ENCODE assay signal across 8 mouse cellular contexts in the genomic region with DNA sequence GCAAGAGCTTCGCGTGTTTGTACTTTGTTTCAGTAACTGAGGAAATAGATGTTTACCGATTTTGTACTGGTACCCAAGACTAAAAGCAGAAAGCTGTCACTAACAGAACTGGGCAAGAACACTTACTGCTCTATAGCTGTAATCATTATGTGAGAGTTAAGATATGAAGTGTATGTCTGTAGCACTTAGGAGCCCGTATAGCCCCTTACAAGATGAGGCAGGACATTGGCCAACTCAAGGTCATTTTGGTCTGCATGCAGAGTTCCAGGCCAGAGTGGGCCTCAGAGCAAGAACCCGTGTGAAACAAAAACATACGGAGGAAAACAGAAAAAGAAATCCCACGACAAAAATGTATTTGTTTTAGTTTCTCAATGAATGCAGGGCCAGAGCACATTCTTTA. TPM values are rescaled to one million over a fixed set of nuclear protein-coding genes. Genes with fewer than 3 reads are reported as not detected.
DNase-seq lines count a peak whose midpoint lies in the region; ATAC-seq lines count a peak whose summit lies in the region.

No protein-coding gene starts in this region.

- no peak for ATAC-seq in heart, embryonic 15.5 days (replicated peaks; ENCODE audit: insufficient number of reproducible peaks, insufficient read depth, low FRiP score, low read depth)
- no peak for ATAC-seq in hindbrain, embryonic 11.5 days (ENCODE audit: low FRiP score)
- ATAC-seq in midbrain, embryonic 14.5 days (ENCODE audit: low FRiP score, low TSS enrichment): no peak

- peak overlapping the region; percentile 94; the same call in 1 of the 2 replicates for H3K9ac ChIP-seq in heart, embryonic 15.5 days
- no peak overlapping the region for H3K9ac ChIP-seq in hindbrain, embryonic 11.5 days (ENCODE audit: low read depth, low read length)
- no peak overlapping the region; the same call in none of the 2 replicates for H3K9ac ChIP-seq in midbrain, embryonic 14.5 days (replicated peaks; ENCODE audit: low read length)

- peak overlapping the region; percentile 88 for H3K4me3 ChIP-seq in heart, embryonic 15.5 days
- H3K4me3 ChIP-seq in hindbrain, embryonic 11.5 days (ENCODE audit: low read depth, low read length): peak overlapping the region; percentile 82
- peak overlapping the region; percentile 85 for H3K4me3 ChIP-seq in midbrain, embryonic 14.5 days (replicated peaks; ENCODE audit: low read depth, low read length)

- H3K27ac ChIP-seq in heart, embryonic 15.5 days: peak overlapping the region; percentile 98
- H3K27ac ChIP-seq in hindbrain, embryonic 11.5 days (ENCODE audit: low read depth, low read length): no peak overlapping the region
- peak overlapping the region; percentile 94; the same call in 1 of the 2 replicates for H3K27ac ChIP-seq in midbrain, embryonic 14.5 days (replicated peaks; ENCODE audit: low read depth, low read length)

- H3K4me2 ChIP-seq in heart, embryonic 15.5 days: peak overlapping the region; percentile 75
- H3K4me2 ChIP-seq in hindbrain, embryonic 11.5 days (replicated peaks; ENCODE audit: low read depth, low read length): peak overlapping the region; percentile 61
- H3K4me2 ChIP-seq in midbrain, embryonic 14.5 days (ENCODE audit: low read length): peak overlapping the region; percentile 89

- WGBS in heart, embryonic 15.5 days: 34% methylated on average over 7 of the region's 7 CpGs
- 48% methylated on average over 7 of the region's 7 CpGs for WGBS in hindbrain, embryonic 11.5 days
- 41% methylated on average over 7 of the region's 7 CpGs for WGBS in midbrain, embryonic 14.5 days

- DNase-seq in heart, adult 18-20 months: no peak
- DNase-seq in NIH3T3 (ENCODE audit: low read depth): peak; percentile 18
- DNase-seq in hindbrain, embryonic 11.5 days (ENCODE audit: low spot score): no peak
- DNase-seq in midbrain, embryonic 14.5 days: no peak
- DNase-seq in spleen, postnatal 14 days (ENCODE audit: low spot score in 2 of 2): no peak
- no peak for DNase-seq in layer of hippocampus, adult 9-10 months (ENCODE audit: low spot score)
- no peak for DNase-seq in urinary bladder, adult 18-20 months (ENCODE audit: low spot score in 2 of 2)

- peaks cover 23% of the 10 kb centered on the region for H3K4me1 ChIP-seq in heart, embryonic 15.5 days (replicated peaks)
- H3K4me1 ChIP-seq in hindbrain, embryonic 11.5 days (replicated peaks; ENCODE audit: control insufficient read depth, insufficient read depth, low read length): peaks cover 6% of the 10 kb centered on the region; the same call in 1 of the 2 replicates
- H3K4me1 ChIP-seq in midbrain, embryonic 14.5 days (ENCODE audit: control insufficient read depth, insufficient read depth, low read length): peaks cover 29% of the 10 kb centered on the region

- no peaks in the 10 kb centered on the region for H3K36me3 ChIP-seq in heart, embryonic 15.5 days
- no peaks in the 10 kb centered on the region for H3K36me3 ChIP-seq in hindbrain, embryonic 11.5 days (ENCODE audit: control insufficient read depth, insufficient read depth, low read length)
- H3K36me3 ChIP-seq in midbrain, embryonic 14.5 days (ENCODE audit: control insufficient read depth, insufficient read depth, low read length): no peaks in the 10 kb centered on the region; the same call in 1 of the 2 replicates

- H3K9me3 ChIP-seq in heart, embryonic 15.5 days (replicated peaks): no peaks in the 10 kb centered on the region
- H3K9me3 ChIP-seq in hindbrain, embryonic 11.5 days (ENCODE audit: control insufficient read depth, low read length): no peaks in the 10 kb centered on the region
- no peaks in the 10 kb centered on the region for H3K9me3 ChIP-seq in midbrain, embryonic 14.5 days (ENCODE audit: control insufficient read depth, low read length)

- no peaks in the 10 kb centered on the region for H3K27me3 ChIP-seq in heart, embryonic 15.5 days
- H3K27me3 ChIP-seq in hindbrain, embryonic 11.5 days (ENCODE audit: control insufficient read depth, insufficient read depth, low read length): no peaks in the 10 kb centered on the region
- H3K27me3 ChIP-seq in midbrain, embryonic 14.5 days (ENCODE audit: control insufficient read depth, insufficient read depth, low read length): no peaks in the 10 kb centered on the region

RNA-seq across cellular contexts. Expression of a gene that starts 0.8 kb away (rescaled TPM):
- 4.9 and 5.1 TPM in 2 replicates for polyA plus RNA-seq in heart, embryonic 15.5 days (2015; fragmentation: Nextera tagmentation; extraction: Ambion mirVana)
- total RNA-seq in heart, adult 18-20 months (2021): 1 to 10 TPM; 2.7 to 5.0 TPM
- polyA plus RNA-seq in hindbrain, embryonic 11.5 days (2014; fragmentation: Nextera tagmentation; extraction: Ambion mirVana): 10.5 and 13.1 TPM in 2 replicates
- 8.3 and 8.6 TPM in 2 replicates for polyA plus RNA-seq in midbrain, embryonic 14.5 days (2014; fragmentation: Nextera tagmentation; extraction: Ambion mirVana)

RNA-seq across cellular contexts. Expression of a gene that starts 0.8 kb away (rescaled TPM):
- polyA plus RNA-seq in heart, embryonic 15.5 days (2015; fragmentation: Nextera tagmentation; extraction: Ambion mirVana): 404 and 579 TPM in 2 replicates
- 100 to 1,000 TPM; 261 to 263 TPM for total RNA-seq in heart, adult 18-20 months (2021)
- polyA plus RNA-seq in hindbrain, embryonic 11.5 days (2014; fragmentation: Nextera tagmentation; extraction: Ambion mirVana): 706 TPM in 2 replicates
- 396 and 403 TPM in 2 replicates for polyA plus RNA-seq in midbrain, embryonic 14.5 days (2014; fragmentation: Nextera tagmentation; extraction: Ambion mirVana)

RNA-seq across cellular contexts. Expression of a gene that starts 38.5 kb away (rescaled TPM):
- polyA plus RNA-seq in heart, embryonic 15.5 days (2015; fragmentation: Nextera tagmentation; extraction: Ambion mirVana): 27.8 and 31.2 TPM in 2 replicates
- total RNA-seq in heart, adult 18-20 months (2021): 10 to 100 TPM; 12.2 TPM
- 61.6 and 64.9 TPM in 2 replicates for polyA plus RNA-seq in hindbrain, embryonic 11.5 days (2014; fragmentation: Nextera tagmentation; extraction: Ambion mirVana)
- polyA plus RNA-seq in midbrain, embryonic 14.5 days (2014; fragmentation: Nextera tagmentation; extraction: Ambion mirVana): 57.4 and 61.2 TPM in 2 replicates
